Mouse (Mus musculus) CH12.LX (cell line): Measurements from ENCODE around the gene Mfsd14a.

Source experiments
- CHD2 ChIP-seq: IDR thresholded peaks from 2 replicates; pipeline ENCODE4 v1.6.1; 2011; ENCODE audit warnings: low read length, improper control_type of control experiment
- CTCF ChIP-seq, 2 experiments: IDR thresholded peaks in 1 of 2; conservative IDR thresholded peaks in 1 of 2; 2 replicates each; pipeline ENCODE4 v1.5.1; 2011 to 2012; ENCODE audit warnings: low read depth in 2 of 2, low read length in 2 of 2, improper control_type of control experiment in 1 of 2, inconsistent platforms in 1 of 2, mild to moderate bottlenecking in 1 of 2, moderate library complexity in 1 of 2
- EP300 ChIP-seq: IDR thresholded peaks from 2 replicates; pipeline ENCODE4 v1.6.1; 2011; ENCODE audit warnings: low read length, improper control_type of control experiment
- NRF1 ChIP-seq: IDR thresholded peaks from 2 replicates; pipeline ENCODE4 v1.6.1; 2014; ENCODE audit warnings: low read depth, mild to moderate bottlenecking, inconsistent platforms, low read length, improper control_type of control experiment, moderate library complexity
- POLR2A ChIP-seq: IDR thresholded peaks from 2 replicates; pipeline ENCODE4 v1.6.1; 2011; ENCODE audit warnings: low read depth, mild to moderate bottlenecking, improper control_type of control experiment, low read length
- USF1 ChIP-seq: IDR thresholded peaks from 2 replicates; pipeline ENCODE4 v1.6.1; 2014; ENCODE audit warnings: low read depth, mild to moderate bottlenecking, inconsistent platforms, low read length, improper control_type of control experiment
- ZMIZ1 ChIP-seq: IDR thresholded peaks from 2 replicates; pipeline ENCODE4 v1.6.1; 2012; ENCODE audit warnings: low read depth, mild to moderate bottlenecking, inconsistent platforms, low read length, improper control_type of control experiment

- TF ChIP-seq EP300: no peak
- TF ChIP-seq CTCF (conservative IDR thresholded peaks at IDR 0.05 in 1 of 2, IDR thresholded peaks at IDR 0.05 in 1 of 2; ENCODE audit: low read depth in 2 of 2, low read length in 2 of 2): no peak
- TF ChIP-seq ZMIZ1: no peak
- TF ChIP-seq USF1: no peak
- TF ChIP-seq CHD2: no peak
- no peak for TF ChIP-seq POLR2A
- no peak for TF ChIP-seq NRF1
Measured at GRCm38 (mm10) chr3:116650698-116651097, 11.8 kb downstream of the Mfsd14a start.
